Mouse (Mus musculus) limb, embryonic 12.5 days (tissue): Measurements from ENCODE around the gene 4930435E12Rik. TPM values are rescaled to one million over a fixed set of nuclear protein-coding genes. Genes with fewer than 3 reads are reported as not detected.
A peak's percentile ranks its signal among the peaks of the same experiment; 100 is the strongest.

Experiments used
- ATAC-seq: fragments of 200-750 bp; cut with Nextera tagmentation; 2 replicates; pipeline ENCODE4 v1.8.0; 2017; ENCODE audit warnings: low read depth, moderate TSS enrichment; ENCODE audit not compliant: insufficient number of reproducible peaks, insufficient read depth, low FRiP score, low TSS enrichment
- H3K27ac ChIP-seq: fragments of 300-500 bp; sonication (generic); 2 replicates; pipeline ENCODE4 v1.5.1; 2016; ENCODE audit warnings: mild to moderate bottlenecking, moderate library complexity
- H3K27me3 ChIP-seq: fragments of 300-500 bp; sonication (generic); 2 replicates; pipeline ENCODE4 v1.6.1; 2016; ENCODE audit warnings: mild to moderate bottlenecking, moderate library complexity
- H3K36me3 ChIP-seq: fragments of 300-500 bp; sonication (generic); 2 replicates; pipeline ENCODE4 v1.6.1; 2016; ENCODE audit warnings: mild to moderate bottlenecking, moderate library complexity
- H3K4me1 ChIP-seq: fragments of 300-500 bp; sonication (generic); replicated peaks from 2 replicates; pipeline ENCODE4 v1.6.1; 2016
- H3K4me2 ChIP-seq: fragments of 300-500 bp; sonication (generic); 2 replicates; pipeline ENCODE4 v1.6.1; 2016; ENCODE audit warnings: mild to moderate bottlenecking, moderate library complexity
- H3K4me3 ChIP-seq: fragments of 300-500 bp; sonication (generic); replicated peaks from 2 replicates; pipeline ENCODE4 v1.5.1; 2016; ENCODE audit warnings: mild to moderate bottlenecking
- H3K9ac ChIP-seq: fragments of 300-500 bp; sonication (generic); replicated peaks from 2 replicates; pipeline ENCODE4 v1.6.1; 2016; ENCODE audit warnings: mild to moderate bottlenecking, moderate library complexity
- H3K9me3 ChIP-seq: fragments of 300-500 bp; sonication (generic); 2 replicates; pipeline ENCODE4 v1.6.1; 2016; ENCODE audit warnings: mild to moderate bottlenecking, moderate library complexity
- WGBS: fragments of 180-500 bp; shearing (Covaris S2); methylation state at CpG from one replicate; pipeline ENCODE4 v1.1.7; 2016; 5-methylcytosine and 5-hydroxymethylcytosine counted together
- polyA plus RNA-seq: library from polyadenylated mRNA; unstranded; fragments of >200 nt; fragmentation: Nextera tagmentation; extraction: Ambion mirVana; gene quantifications from 2 replicates; pipeline ENCODE4 v1.2.1, GENCODE M21; 2016

4930435E12Rik gene
- polyA plus RNA-seq, 1 experiment from 2014 or later = not detected

DNA sequence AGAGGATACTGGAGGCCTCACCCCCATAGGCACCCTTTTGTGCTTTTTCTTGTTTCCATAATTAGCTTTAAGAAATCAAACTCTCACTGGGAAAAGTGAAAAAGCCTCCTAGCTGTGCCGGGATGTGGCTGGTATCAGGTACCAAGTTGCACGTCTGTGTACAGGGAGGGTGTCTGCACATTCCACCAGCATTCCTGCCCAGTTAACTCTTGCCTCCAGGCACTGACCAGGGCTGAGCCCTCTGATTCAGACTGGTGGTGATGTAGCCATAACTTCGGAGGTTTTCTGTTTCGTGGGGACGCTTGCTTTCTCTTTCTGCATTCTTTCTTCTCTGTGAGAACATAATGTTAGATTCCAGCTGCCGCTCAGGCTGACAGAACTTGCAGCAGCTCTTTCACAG lies 35.4 kb downstream of the 4930435E12Rik start:
- no peak overlapping the region for H3K9ac ChIP-seq
- no peak overlapping the region for H3K4me2 ChIP-seq
- no peak overlapping the region for H3K27ac ChIP-seq
- no peak overlapping the region for H3K4me3 ChIP-seq
- no peaks in the 10 kb centered on the region for H3K27me3 ChIP-seq
- ATAC-seq = no peak
- no peaks in the 10 kb centered on the region for H3K36me3 ChIP-seq
- H3K9me3 ChIP-seq = no peaks in the 10 kb centered on the region
- 55% methylated on average over 6 of the region's 6 CpGs for WGBS
- H3K4me1 ChIP-seq = peaks cover 15% of the 10 kb centered on the region

DNA sequence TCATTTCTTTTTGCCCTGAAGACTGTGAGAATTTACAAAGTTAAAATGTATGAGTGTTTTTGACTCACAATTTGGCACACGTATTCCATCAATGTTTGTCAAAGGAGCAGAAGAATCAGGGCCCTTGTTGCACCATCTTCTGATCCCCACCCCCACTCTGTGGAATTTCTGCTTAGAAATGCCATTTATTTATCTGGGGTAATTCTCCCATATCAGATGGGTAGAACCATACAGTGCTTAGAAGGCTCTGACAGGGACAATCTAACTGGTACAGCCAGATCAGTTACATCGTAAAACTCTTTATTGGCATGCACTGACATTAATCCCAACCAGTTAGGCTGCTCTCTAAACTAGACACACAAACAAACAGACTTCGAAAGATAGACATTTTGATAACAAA lies 38.6 kb downstream of the 4930435E12Rik start:
- H3K9ac ChIP-seq = no peak overlapping the region
- H3K27ac ChIP-seq = no peak overlapping the region
- no peak overlapping the region for H3K4me3 ChIP-seq
- H3K27me3 ChIP-seq = no peaks in the 10 kb centered on the region
- no peak for ATAC-seq
- H3K4me2 ChIP-seq = no peak overlapping the region
- peaks cover 15% of the 10 kb centered on the region for H3K4me1 ChIP-seq
- 74% methylated on average over 3 of the region's 3 CpGs for WGBS
- H3K36me3 ChIP-seq = no peaks in the 10 kb centered on the region
- H3K9me3 ChIP-seq = no peaks in the 10 kb centered on the region

DNA sequence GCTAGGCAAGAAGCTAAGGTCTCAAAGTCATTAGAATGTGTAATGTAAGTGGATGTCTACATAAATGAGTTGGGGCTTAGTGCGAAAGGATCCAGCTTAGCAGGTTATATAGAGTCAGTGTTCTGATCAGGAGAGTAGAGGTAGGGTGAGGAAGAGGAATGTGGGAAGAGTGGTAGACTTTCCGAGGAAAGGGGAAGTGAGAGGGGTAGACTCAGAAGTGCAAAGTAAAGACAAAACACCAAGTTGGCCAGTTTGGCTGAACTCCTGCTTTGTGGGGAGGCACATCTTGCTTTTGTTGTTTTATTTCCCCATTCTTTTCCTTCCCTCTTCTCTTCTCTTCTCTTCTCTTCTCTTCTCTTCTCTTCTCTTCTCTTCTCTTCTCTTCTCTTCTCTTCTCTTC lies 39.5 kb downstream of the 4930435E12Rik start:
- WGBS = 90% methylated on average over 2 of the region's 2 CpGs
- Histone ChIP-seq H3K9ac (no peak overlapping the region), H3K9me3 (no peaks in the 10 kb centered on the region), H3K27me3 (no peaks in the 10 kb centered on the region), H3K4me1 (peaks cover 15% of the 10 kb centered on the region), H3K4me3 (no peak overlapping the region), H3K36me3 (no peaks in the 10 kb centered on the region), H3K4me2 (no peak overlapping the region), H3K27ac (no peak overlapping the region)
- ATAC-seq = no peak

DNA sequence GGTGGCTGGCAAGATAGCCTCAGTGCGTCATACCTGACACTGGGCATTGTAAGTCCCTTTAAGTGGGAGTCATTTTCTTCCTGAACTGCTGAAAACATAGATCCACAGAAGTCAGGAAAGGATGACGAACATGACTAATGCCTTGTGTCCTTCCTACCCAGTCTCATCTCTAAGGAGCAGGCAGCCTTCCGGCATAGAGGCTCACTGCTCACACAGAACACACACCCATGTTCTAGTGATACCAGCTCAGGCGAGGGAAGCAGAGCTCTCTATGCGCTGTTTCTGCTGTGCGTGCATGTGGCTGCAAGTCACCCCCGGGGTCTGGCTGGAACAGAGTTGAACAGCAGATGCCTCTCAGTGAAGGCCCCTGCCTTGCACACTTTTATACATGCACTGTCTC lies 43.2 kb downstream of the 4930435E12Rik start:
- Histone ChIP-seq H3K9me3 (no peaks in the 10 kb centered on the region), H3K4me1 (0 out of 2 replicates have a peak, but pooled peaks cover 2% of the 10 kb centered on the region), H3K4me3 (no peak overlapping the region), H3K4me2 (no peak overlapping the region), H3K27me3 (peaks cover 9% of the 10 kb centered on the region; the same call in 1 of the 2 replicates), H3K27ac (no peak overlapping the region), H3K9ac (no peak overlapping the region), H3K36me3 (no peaks in the 10 kb centered on the region)
- WGBS = 93% methylated on average over 7 of the region's 7 CpGs
- no peak for ATAC-seq

DNA sequence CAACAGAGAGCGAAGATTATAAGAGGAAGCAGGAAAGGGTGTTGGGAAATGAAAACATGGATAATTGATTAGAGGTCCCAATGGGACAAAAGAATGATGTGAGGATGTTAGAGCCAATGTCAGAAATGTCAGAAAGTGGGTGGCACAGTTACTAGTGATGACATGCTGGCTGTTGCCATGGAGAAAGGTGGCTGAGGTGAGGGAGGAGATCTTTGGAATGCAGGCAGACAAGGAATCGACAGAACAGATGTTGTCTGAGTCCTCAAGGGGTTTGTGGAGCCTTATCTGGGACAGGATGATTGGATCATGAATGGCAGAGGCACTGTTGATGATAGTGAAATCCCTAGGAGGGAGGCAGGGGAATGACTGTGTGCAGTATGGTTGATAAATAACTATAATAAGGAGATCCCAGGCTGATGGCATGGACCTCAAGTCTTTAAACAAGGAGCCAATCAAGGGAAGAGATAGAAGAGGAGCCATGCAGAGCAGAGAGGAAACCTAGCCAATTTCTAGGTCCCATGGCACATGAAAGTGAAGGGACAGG lies 46.0 kb downstream of the 4930435E12Rik start:
- Histone ChIP-seq H3K27ac (no peak overlapping the region), H3K27me3 (peaks cover 9% of the 10 kb centered on the region; the same call in 1 of the 2 replicates), H3K9me3 (no peaks in the 10 kb centered on the region), H3K4me1 (no peaks in the 10 kb centered on the region), H3K9ac (no peak overlapping the region), H3K36me3 (no peaks in the 10 kb centered on the region), H3K4me3 (no peak overlapping the region), H3K4me2 (no peak overlapping the region)
- ATAC-seq = no peak
- 61% methylated on average over 2 of the region's 2 CpGs for WGBS

DNA sequence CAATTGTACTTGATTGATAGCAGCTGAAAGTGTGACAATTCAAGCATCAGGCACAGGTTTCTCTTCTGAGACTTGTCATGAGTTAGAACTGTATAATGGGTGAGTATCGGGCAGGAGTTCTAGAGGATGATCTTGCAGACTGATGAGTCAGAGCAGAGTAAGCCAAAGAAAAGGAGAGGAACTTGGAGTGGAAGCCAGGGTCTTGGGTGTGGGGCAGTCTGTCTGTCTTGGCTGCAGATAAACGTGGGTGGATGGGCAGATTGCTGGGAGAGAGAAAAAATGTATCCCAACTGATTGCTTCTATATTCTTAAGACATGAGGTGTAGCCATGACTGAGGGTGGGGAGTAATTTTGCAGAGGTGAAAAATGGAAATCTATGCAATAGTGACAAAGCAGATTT lies 46.6 kb downstream of the 4930435E12Rik start:
- H3K9me3 ChIP-seq = no peaks in the 10 kb centered on the region
- no peaks in the 10 kb centered on the region for H3K36me3 ChIP-seq
- H3K4me2 ChIP-seq = no peak overlapping the region
- H3K27ac ChIP-seq = no peak overlapping the region
- no peaks in the 10 kb centered on the region for H3K4me1 ChIP-seq
- 75% methylated on average over 2 of the region's 2 CpGs for WGBS
- ATAC-seq = no peak
- H3K9ac ChIP-seq = no peak overlapping the region
- peaks cover 9% of the 10 kb centered on the region; the same call in 1 of the 2 replicates for H3K27me3 ChIP-seq
- H3K4me3 ChIP-seq = no peak overlapping the region

DNA sequence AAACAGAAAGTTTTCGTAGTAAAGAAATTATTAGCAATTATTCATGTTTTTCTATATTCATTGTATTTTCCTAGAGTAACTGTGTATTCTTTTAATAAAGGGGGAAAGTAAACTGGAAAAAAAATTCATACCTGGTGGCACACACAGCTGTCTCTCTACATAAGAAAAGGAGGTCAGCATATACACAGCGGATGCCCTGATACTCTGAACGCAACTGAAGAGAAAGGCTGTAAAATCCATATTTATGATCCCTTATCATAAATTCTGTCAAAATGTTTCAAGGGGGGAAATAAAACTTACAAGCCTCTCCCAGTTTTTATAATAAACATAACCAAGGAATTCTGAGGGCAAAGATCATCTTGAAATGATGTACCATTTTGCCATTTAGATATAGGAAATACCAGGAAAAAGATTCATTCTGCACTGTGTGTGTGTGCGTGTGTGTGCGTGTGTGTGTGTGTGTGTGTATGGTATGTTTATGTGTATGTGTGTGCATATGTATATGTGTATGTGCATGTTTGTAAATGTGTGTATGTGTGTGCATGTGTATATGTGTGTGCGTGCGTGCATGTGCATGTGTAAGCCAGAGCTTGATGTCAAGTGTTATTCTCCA lies 47.5 kb downstream of the 4930435E12Rik start:
- Histone ChIP-seq H3K27ac (no peak overlapping the region), H3K9me3 (no peaks in the 10 kb centered on the region), H3K4me3 (no peak overlapping the region), H3K4me2 (no peak overlapping the region), H3K9ac (no peak overlapping the region), H3K36me3 (no peaks in the 10 kb centered on the region), H3K27me3 (peaks cover 9% of the 10 kb centered on the region; the same call in 1 of the 2 replicates), H3K4me1 (0 out of 2 replicates have a peak, but pooled peaks cover under 1% of the 10 kb centered on the region)
- 95% methylated on average over 7 of the region's 7 CpGs for WGBS
- ATAC-seq = no peak

DNA sequence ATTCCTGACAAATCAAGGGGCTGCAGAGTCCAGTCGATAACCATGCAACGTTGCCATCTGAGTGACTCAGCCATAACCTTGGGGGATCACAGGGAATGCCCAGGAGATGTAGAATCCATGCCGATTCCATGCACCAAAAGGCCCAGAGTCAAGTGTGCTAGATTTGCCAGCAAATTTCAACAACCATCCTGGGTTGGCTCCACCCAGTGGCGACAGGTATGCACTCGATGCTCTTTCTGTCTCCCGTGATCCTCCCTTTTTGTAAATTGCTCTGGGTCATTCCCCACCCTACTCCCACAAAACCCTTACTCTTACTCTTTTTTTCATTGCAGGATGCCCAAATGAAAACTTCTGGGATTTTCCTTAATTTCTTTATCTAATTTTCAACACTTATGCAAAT lies 52.2 kb downstream of the 4930435E12Rik start:
- H3K4me1 ChIP-seq = peaks cover 18% of the 10 kb centered on the region
- H3K9ac ChIP-seq = no peak overlapping the region
- H3K4me3 ChIP-seq = no peak overlapping the region
- no peaks in the 10 kb centered on the region for H3K9me3 ChIP-seq
- WGBS = 56% methylated on average over 6 of the region's 6 CpGs
- H3K27me3 ChIP-seq = no peaks in the 10 kb centered on the region
- no peak for ATAC-seq
- H3K27ac ChIP-seq = no peak overlapping the region
- H3K4me2 ChIP-seq = no peak overlapping the region
- no peaks in the 10 kb centered on the region for H3K36me3 ChIP-seq

DNA sequence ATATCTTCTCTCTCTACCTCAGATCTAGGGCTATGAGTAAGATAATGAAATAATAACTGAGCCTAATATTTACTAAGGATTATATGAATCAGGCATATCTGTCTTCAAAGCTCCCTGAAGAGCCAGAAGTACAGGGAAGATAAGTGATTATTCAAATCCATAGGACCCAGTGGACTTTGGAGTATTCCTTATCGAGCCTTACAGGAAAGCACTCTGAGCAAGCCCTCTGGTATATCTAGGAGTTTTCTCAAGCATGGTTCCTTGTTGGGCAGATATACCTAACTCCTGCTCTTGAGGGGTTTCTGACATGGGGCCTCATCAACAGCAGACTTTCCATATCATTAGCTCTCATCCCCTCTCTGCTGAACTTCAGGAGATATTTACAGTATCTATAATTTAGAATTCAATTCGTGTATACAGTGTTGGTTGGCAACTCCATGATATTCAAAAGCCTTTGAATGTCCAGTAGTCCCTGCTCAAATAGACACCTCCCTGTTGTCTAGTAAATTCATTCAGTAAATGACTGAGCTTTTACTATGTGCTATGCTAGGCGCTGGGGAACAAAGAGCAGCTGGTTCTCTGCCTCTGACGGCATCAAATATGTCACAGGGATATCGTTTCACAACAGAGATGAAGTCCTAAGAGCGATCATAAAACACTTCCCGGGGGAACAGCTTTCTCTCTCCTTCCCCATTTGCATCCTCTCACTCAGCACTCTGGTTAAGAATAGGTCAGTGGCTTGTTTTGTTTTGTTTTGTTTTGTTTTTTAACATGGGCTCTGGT lies 53.4 kb downstream of the 4930435E12Rik start:
- Histone ChIP-seq H3K27me3 (no peaks in the 10 kb centered on the region), H3K4me2 (no peak overlapping the region), H3K4me3 (no peak overlapping the region), H3K9me3 (no peaks in the 10 kb centered on the region), H3K36me3 (no peaks in the 10 kb centered on the region), H3K4me1 (peaks cover 18% of the 10 kb centered on the region), H3K9ac (no peak overlapping the region), H3K27ac (no peak overlapping the region)
- 53% methylated on average over 7 of the region's 7 CpGs for WGBS
- no peak for ATAC-seq

DNA sequence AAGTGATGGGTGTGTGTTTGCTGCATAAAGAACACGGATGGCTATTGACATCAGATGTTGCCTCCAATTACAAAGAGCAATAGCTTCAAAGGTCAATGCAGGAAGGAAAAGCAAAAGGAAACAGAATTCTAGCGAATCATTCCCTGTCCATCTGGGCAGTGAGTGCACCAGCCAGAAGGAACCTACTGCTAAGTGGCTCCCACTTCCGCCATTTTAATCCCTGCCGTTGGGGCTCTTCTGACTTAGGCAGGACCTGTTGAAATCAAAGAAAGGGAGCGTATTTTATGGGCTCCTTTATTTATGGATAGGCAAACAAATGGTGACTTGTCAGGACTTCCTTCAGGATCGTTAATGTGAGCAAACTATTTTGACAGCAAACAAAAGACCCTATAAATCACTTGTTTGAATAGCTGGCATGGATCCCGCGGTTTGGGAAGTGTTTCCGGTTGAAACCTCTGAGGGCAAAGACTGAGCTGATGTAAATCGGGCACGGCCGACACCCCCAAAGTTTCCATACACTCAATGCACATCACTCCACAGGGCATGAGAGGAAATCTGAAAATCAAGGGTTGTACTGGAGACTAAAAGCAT lies 55.5 kb downstream of the 4930435E12Rik start:
- Histone ChIP-seq H3K4me3 (no peak overlapping the region), H3K27ac (no peak overlapping the region), H3K4me2 (0 out of 2 replicates have a peak overlapping the region, but pooled peaks have one; percentile 6), H3K27me3 (no peaks in the 10 kb centered on the region), H3K4me1 (peaks cover 18% of the 10 kb centered on the region), H3K9me3 (no peaks in the 10 kb centered on the region), H3K36me3 (peaks cover 11% of the 10 kb centered on the region), H3K9ac (no peak overlapping the region)
- WGBS = 38% methylated on average over 12 of the region's 12 CpGs
- no peak for ATAC-seq

DNA sequence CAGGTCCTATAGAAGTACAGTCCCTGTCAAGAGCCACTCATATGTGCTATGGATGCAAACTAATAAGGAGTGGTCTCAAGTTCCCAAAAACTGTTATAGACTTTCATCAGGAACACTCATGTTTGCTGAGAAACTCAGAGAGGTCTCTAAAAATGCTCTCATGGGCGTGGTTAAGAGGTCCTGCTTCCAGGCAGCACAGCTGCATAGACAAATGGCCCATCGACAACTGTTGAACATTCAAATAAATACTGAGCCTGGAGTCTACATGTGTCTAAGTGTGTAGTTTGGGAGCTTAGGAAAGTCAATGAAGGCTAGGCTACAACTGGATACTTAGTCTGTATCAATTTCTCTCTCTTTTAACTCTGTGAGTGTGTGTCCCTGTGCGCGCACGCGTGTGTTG lies 57.4 kb downstream of the 4930435E12Rik start:
- Histone ChIP-seq H3K36me3 (peaks cover 25% of the 10 kb centered on the region), H3K27ac (no peak overlapping the region), H3K27me3 (no peaks in the 10 kb centered on the region), H3K9me3 (no peaks in the 10 kb centered on the region), H3K4me2 (no peak overlapping the region), H3K4me1 (peaks cover 18% of the 10 kb centered on the region), H3K9ac (no peak overlapping the region), H3K4me3 (no peak overlapping the region)
- ATAC-seq = no peak
- WGBS = 94% methylated on average over 6 of the region's 6 CpGs
